Mouse (Mus musculus): ENCODE measurements around the gene Pnrc1.

Gene Pnrc1

GRCm38 (mm10) chr4:33290002-33290401, at the start of gene Pnrc1:
Pnrc1 (minus strand) TSS chr4:33290163.
- in situ Hi-C loops (cut with MboI; ENCODE audit: unreplicated experiment in 2 of 2), result loop anchor here (5.0 to 10.0 kb wide), 3 partner anchors 143 to 1235 kb away; no protein-coding TSS in a partner anchor

GRCm38 (mm10) chr4:33337999-33338398, 48.0 kb upstream of the Pnrc1 start:
- in situ Hi-C loops (cut with MboI; ENCODE audit: unreplicated experiment in 2 of 2), result no loop called here

- in situ Hi-C loops (cut with MboI; ENCODE audit: unreplicated experiment in 2 of 2), result no loop called here
Observed at GRCm38 (mm10) chr4:33332956-33333455, 43.0 kb upstream of the Pnrc1 start.

DNA sequence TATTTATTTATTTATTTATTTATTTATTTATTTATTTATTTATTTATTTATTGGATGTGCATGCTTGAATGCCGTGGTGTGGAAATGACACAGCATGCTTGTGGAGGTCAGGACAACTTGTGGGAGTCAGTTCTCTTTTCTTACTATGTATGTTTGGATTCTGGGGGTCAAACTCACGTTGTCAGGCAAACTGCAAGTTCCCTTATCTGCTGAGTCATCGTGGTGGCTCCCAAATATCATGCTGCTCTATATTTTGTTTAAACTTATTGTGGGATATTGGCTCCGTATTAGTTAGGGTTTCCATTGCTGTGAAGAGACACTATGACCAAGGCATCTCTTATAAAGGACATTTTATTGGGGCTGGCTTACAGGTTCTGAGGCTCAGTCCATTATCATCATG, 41.2 kb upstream of the Pnrc1 start:
- in situ Hi-C loops (cut with MboI; ENCODE audit: unreplicated experiment in 2 of 2), result no loop called here

GRCm38 (mm10) chr4:33315840-33316239, 25.9 kb upstream of the Pnrc1 start:
- in situ Hi-C loops (cut with MboI; ENCODE audit: unreplicated experiment in 2 of 2), result loop anchor here in 1 of 2 experiments (25.0 kb wide), 1 partner anchor 1354 kb away; the partner anchor contains the start of gene Map3k7

GRCm38 (mm10) chr4:33314150-33314549, 24.2 kb upstream of the Pnrc1 start:
- in situ Hi-C loops (cut with MboI; ENCODE audit: unreplicated experiment in 2 of 2), result loop anchor here in 1 of 2 experiments (25.0 kb wide), 1 partner anchor 1352 kb away; the partner anchor contains the start of gene Map3k7

- in situ Hi-C loops (cut with MboI; ENCODE audit: unreplicated experiment in 2 of 2), result loop anchor here in 1 of 2 experiments (25.0 kb wide), 1 partner anchor 1349 kb away; the partner anchor contains the start of gene Map3k7
Observed at GRCm38 (mm10) chr4:33310840-33311437, 21.0 kb upstream of the Pnrc1 start.

GRCm38 (mm10) chr4:33309764-33310757, 20.1 kb upstream of the Pnrc1 start, which contains the start of gene Rngtt:
Rngtt (plus strand) TSS chr4:33310311.
- in situ Hi-C loops (cut with MboI; ENCODE audit: unreplicated experiment in 2 of 2), result loop anchor here in 1 of 2 experiments (25.0 kb wide), 1 partner anchor 1348 kb away; the partner anchor contains the start of gene Map3k7

DNA sequence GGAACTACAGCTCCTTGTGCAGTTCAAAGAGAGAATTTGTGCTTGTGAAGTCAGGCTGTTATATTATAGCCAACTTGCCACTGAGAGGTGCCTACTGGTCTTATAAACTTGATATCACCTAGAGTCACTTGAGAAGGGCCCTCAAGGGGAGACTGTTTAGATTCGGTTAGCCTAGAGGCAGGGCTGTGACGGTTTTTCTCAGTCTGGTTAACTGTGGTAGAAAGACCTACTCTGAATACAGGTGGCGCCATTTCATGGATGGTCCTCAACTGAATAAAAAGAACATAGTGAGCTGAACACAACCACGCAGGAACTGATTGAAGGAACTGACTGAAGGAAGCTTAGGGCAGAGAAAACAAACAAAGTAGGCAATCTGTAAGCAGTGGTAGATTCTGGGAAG, 17.2 kb upstream of the Pnrc1 start:
- in situ Hi-C loops (cut with MboI; ENCODE audit: unreplicated experiment in 2 of 2), result loop anchor here in 1 of 2 experiments (25.0 kb wide), 1 partner anchor 1345 kb away; the partner anchor contains the start of gene Map3k7

- in situ Hi-C loops (cut with MboI; ENCODE audit: unreplicated experiment in 2 of 2), result loop anchor here in 1 of 2 experiments (25.0 kb wide), 1 partner anchor 1341 kb away; the partner anchor contains the start of gene Map3k7
Observed at GRCm38 (mm10) chr4:33303057-33303456, 13.1 kb upstream of the Pnrc1 start.

GRCm38 (mm10) chr4:33300891-33301665, 11.1 kb upstream of the Pnrc1 start:
- in situ Hi-C loops (cut with MboI; ENCODE audit: unreplicated experiment in 2 of 2), result loop anchor here in 1 of 2 experiments (25.0 kb wide), 1 partner anchor 1339 kb away; the partner anchor contains the start of gene Map3k7

- in situ Hi-C loops (cut with MboI; ENCODE audit: unreplicated experiment in 2 of 2), result loop anchor here (5.0 to 10.0 kb wide), 3 partner anchors 145 to 1238 kb away; no protein-coding TSS in a partner anchor
Observed at GRCm38 (mm10) chr4:33292409-33293370, 2.7 kb upstream of the Pnrc1 start.

DNA sequence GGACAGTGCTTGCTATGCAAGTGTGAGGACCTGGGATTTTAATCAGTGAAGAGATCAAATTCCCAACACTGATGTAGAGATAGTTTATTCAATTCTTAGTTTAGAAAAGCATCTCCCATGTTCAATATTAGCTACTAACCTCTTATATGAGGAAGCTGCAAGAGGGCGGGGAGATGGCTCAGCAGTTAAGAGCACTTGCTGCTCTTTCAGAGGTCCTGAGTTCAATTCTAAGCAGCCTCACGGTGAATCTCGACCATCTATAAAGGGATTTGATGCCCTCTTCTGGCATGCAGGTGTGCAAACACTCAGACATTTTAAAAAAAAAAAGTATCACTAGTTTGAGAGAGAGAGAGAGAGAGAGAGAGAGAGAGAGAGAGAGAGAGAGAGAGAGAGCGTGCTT, 915 bp upstream of the Pnrc1 start:
- in situ Hi-C loops (cut with MboI; ENCODE audit: unreplicated experiment in 2 of 2), result loop anchor here (5.0 to 10.0 kb wide), 3 partner anchors 144 to 1236 kb away; no protein-coding TSS in a partner anchor

GRCm38 (mm10) chr4:33289106-33289650, 785 bp downstream of the Pnrc1 start:
- in situ Hi-C loops (cut with MboI; ENCODE audit: unreplicated experiment in 2 of 2), result loop anchor here in 1 of 2 experiments (5.0 kb wide), 1 partner anchor 37 kb away; no protein-coding TSS in a partner anchor

- in situ Hi-C loops (cut with MboI; ENCODE audit: unreplicated experiment in 2 of 2), result loop anchor here in 1 of 2 experiments (5.0 kb wide), 1 partner anchor 33 kb away; no protein-coding TSS in a partner anchor
Observed at GRCm38 (mm10) chr4:33285448-33285847, 4.5 kb downstream of the Pnrc1 start.

DNA sequence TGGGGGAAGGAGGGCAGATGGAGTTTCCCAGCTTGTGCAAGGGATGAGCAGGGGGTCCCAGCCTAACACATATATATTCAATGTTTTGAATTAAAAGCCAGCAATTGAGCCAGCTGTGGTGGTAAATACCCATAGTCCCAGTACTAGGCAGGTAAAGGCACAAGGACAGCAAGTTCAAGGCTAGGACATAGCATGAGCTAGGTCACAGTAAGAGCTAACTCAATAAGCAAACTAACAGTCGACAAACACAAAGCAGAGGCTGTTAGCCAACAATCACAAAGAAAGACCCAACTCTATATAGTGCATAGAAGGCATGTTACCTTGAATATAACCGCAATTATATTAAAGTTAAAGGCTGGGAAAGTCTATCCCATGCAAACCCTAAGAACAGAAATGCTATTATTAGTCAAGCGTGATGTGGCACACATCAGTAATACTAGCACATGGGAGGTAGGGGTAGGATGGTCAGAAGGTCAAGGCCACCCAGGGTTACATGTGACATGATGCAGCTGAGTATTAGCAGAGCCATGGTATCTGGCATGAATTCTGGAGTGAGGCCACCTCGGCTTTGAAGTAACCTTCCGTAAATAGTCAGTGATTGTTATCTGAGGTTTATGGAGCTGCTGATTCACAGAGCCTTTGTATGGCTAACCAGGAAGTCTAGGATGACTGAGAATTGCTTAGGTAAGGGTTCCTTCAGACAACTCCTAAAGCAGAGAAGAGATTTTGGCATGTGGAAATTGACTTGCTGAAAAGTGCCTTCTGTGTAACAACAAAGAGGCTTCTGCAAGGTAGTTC, 5.7 kb downstream of the Pnrc1 start:
- in situ Hi-C loops (cut with MboI; ENCODE audit: unreplicated experiment in 2 of 2), result no loop called here
